Mouse (Mus musculus) heart, adult 2 months (tissue): ENCODE measurements around the gene Ppp1r37. TPM values are rescaled to one million over a fixed set of nuclear protein-coding genes. Genes with fewer than 3 reads are reported as not detected.

Experiments used
- DNase-seq, 2 experiments: peaks; one replicate each; pipeline ENCODE4 v3.0.0; 2021
- H3K27ac ChIP-seq: fragments of 200-600 bp; 2 replicates; pipeline ENCODE4 v1.8.1; 2022
- H3K27me3 ChIP-seq: fragments of 200-500 bp; 2 replicates; pipeline ENCODE4 v1.6.1; 2012; ENCODE audit warnings: mild to moderate bottlenecking, low read length, inconsistent platforms, mixed read lengths; ENCODE audit not compliant: control insufficient read depth, insufficient read depth
- H3K36me3 ChIP-seq: fragments of 200-500 bp; 2 replicates; pipeline ENCODE4 v1.6.1; 2012; ENCODE audit warnings: low read length, inconsistent platforms; ENCODE audit not compliant: control insufficient read depth, insufficient read depth
- H3K4me1 ChIP-seq: fragments of 200-500 bp; 2 replicates; pipeline ENCODE4 v1.6.1; 2011; ENCODE audit warnings: low read length; ENCODE audit not compliant: control insufficient read depth, insufficient read depth
- H3K4me3 ChIP-seq: fragments of 200-600 bp; 2 replicates; pipeline ENCODE4 v1.8.1; 2022
- H3K79me2 ChIP-seq: fragments of 200-500 bp; replicated peaks from 2 replicates; pipeline ENCODE4 v1.6.1; 2012; ENCODE audit warnings: mild to moderate bottlenecking, inconsistent platforms, low read length, moderate library complexity, mixed read lengths; ENCODE audit not compliant: control insufficient read depth, insufficient read depth
- H3K9ac ChIP-seq: fragments of 200-500 bp; 2 replicates; pipeline ENCODE4 v1.6.1; 2012; ENCODE audit warnings: low read depth, mild to moderate bottlenecking, control low read depth, inconsistent platforms, low read length, mixed read lengths
- CTCF ChIP-seq: fragments of 200-600 bp; IDR thresholded peaks from 2 replicates; pipeline ENCODE4 v1.8.1; 2022; ENCODE audit warnings: antibody characterized with exemption, mild to moderate bottlenecking, moderate library complexity
- EP300 ChIP-seq: fragments of 200-500 bp; IDR thresholded peaks from 2 replicates; pipeline ENCODE4 v1.6.1; 2011; ENCODE audit warnings: low read depth, low read length, control low read depth; ENCODE audit not compliant: insufficient read depth
- POLR2A ChIP-seq: fragments of 200-500 bp; IDR thresholded peaks from 2 replicates; pipeline ENCODE4 v1.6.1; 2011; ENCODE audit warnings: mild to moderate bottlenecking, low read depth, low read length, control low read depth; ENCODE audit not compliant: insufficient read depth
- WGBS: fragments of 180-500 bp; shearing (Covaris S2); methylation state at CpG from one replicate; pipeline ENCODE4 v1.1.7; 2018; 5-methylcytosine and 5-hydroxymethylcytosine counted together
- intact Hi-C: fragments of 180-260 bp; cut with DNase I; formaldehyde crosslinking; loops from one replicate; pipeline ENCODE4 v1.15.1; 2025
- polyA plus RNA-seq: library from polyadenylated mRNA; depleted of rRNA; stranded (reverse); fragments of >200 nt; gene quantifications from 2 replicates; pipeline ENCODE4 v1.2.3, GENCODE M21; 2012
- total RNA-seq, 2 experiments: library from RNA; stranded (reverse); gene quantifications; 2 replicates each; pipeline ENCODE4 v1.2.3; 2021

Ppp1r37 gene
- total and polyA plus RNA-seq, 3 experiments, result 58.0 to 69.5 (median 66.4) TPM

GRCm38 (mm10) chr7:19540771-19541566 is 21.9 kb downstream of the Ppp1r37 start:
- Histone ChIP-seq H3K36me3 (no peaks in the 10 kb centered on the region), H3K4me1 (peaks cover 16% of the 10 kb centered on the region), H3K79me2 (peaks cover 7% of the 10 kb centered on the region), H3K4me3 (no peak overlapping the region), H3K27me3 (no peaks in the 10 kb centered on the region), H3K9ac (no peak overlapping the region), H3K27ac (no peak overlapping the region)
- WGBS, result 68% methylated on average over 2 of the region's 2 CpGs
- intact Hi-C loops, result no loop called here
- TF ChIP-seq CTCF (no peak), POLR2A (no peak), EP300 (no peak)
- DNase-seq, result no peak

- H3K4me3 ChIP-seq, result no peak overlapping the region
- WGBS, result 92% methylated on average over 10 of the region's 10 CpGs
- TF ChIP-seq EP300, result no peak
- TF ChIP-seq POLR2A, result no peak
- no peak for TF ChIP-seq CTCF
- no peak overlapping the region for H3K27ac ChIP-seq
- H3K4me1 ChIP-seq, result no peaks in the 10 kb centered on the region
- no peaks in the 10 kb centered on the region for H3K27me3 ChIP-seq
- no peak for DNase-seq
- no peak overlapping the region for H3K9ac ChIP-seq
- H3K79me2 ChIP-seq, result no peaks in the 10 kb centered on the region; the same call in 1 of the 2 replicates
- no peaks in the 10 kb centered on the region for H3K36me3 ChIP-seq
- intact Hi-C loops, result no loop called here
Observed at GRCm38 (mm10) chr7:19534676-19535075, 28.2 kb downstream of the Ppp1r37 start.

GRCm38 (mm10) chr7:19532240-19532639 is 30.6 kb downstream of the Ppp1r37 start:
- Histone ChIP-seq H3K27me3 (no peaks in the 10 kb centered on the region), H3K4me3 (no peak overlapping the region)
- no peak for DNase-seq

GRCm38 (mm10) chr7:19531077-19531476 is 31.8 kb downstream of the Ppp1r37 start:
- intact Hi-C loops, result no loop called here
- Histone ChIP-seq H3K79me2 (no peaks in the 10 kb centered on the region), H3K4me3 (no peak overlapping the region), H3K27ac (no peak overlapping the region), H3K27me3 (no peaks in the 10 kb centered on the region), H3K36me3 (no peaks in the 10 kb centered on the region), H3K9ac (no peak overlapping the region), H3K4me1 (no peaks in the 10 kb centered on the region)
- 67% methylated on average over 10 of the region's 10 CpGs for WGBS
- TF ChIP-seq CTCF (peak; percentile 13; the same call in 1 of the 2 replicates), EP300 (no peak)
- no peak for DNase-seq

More at GRCm38 (mm10) chr7:19532240-19532639, 30.6 kb downstream of the Ppp1r37 start:
- H3K9ac ChIP-seq, result no peak overlapping the region
- H3K36me3 ChIP-seq, result no peaks in the 10 kb centered on the region
- no peak overlapping the region for H3K27ac ChIP-seq
- TF ChIP-seq EP300, result no peak
- no peaks in the 10 kb centered on the region for H3K79me2 ChIP-seq
- no peaks in the 10 kb centered on the region for H3K4me1 ChIP-seq
- intact Hi-C loops, result no loop called here
- 85% methylated on average over 14 of the region's 14 CpGs for WGBS

GRCm38 (mm10) chr7:19525105-19525481 is 37.8 kb downstream of the Ppp1r37 start:
- Histone ChIP-seq H3K9ac (no peak overlapping the region), H3K27ac (no peak overlapping the region), H3K4me1 (no peaks in the 10 kb centered on the region), H3K27me3 (peaks cover 15% of the 10 kb centered on the region), H3K4me3 (no peak overlapping the region), H3K79me2 (no peaks in the 10 kb centered on the region), H3K36me3 (no peaks in the 10 kb centered on the region)
- TF ChIP-seq POLR2A (no peak), CTCF (no peak), EP300 (no peak)
- WGBS, result 74% methylated on average over 2 of the region's 2 CpGs
- DNase-seq, result no peak
- intact Hi-C loops, result no loop called here

GRCm38 (mm10) chr7:19524420-19525104 is 38.3 kb downstream of the Ppp1r37 start:
- DNase-seq, result no peak
- 15% methylated on average over 24 of the region's 24 CpGs for whole genome bisulfite sequencing
- intact Hi-C loops, result no loop called here
- Histone ChIP-seq H3K9ac (no peak overlapping the region), H3K79me2 (no peaks in the 10 kb centered on the region), H3K36me3 (no peaks in the 10 kb centered on the region), H3K4me1 (no peaks in the 10 kb centered on the region), H3K27ac (no peak overlapping the region), H3K4me3 (peak overlapping the region; percentile 39; the same call in 1 of the 2 replicates), H3K27me3 (peaks cover 17% of the 10 kb centered on the region)
- no peak for TF ChIP-seq EP300
- TF ChIP-seq CTCF, result no peak
- TF ChIP-seq POLR2A, result no peak
